Mouse (Mus musculus) ZHBTc4 (cell line): Measurements from ENCODE around the gene Rnf20.

Experiments used
- DNase-seq: peaks from one replicate; pipeline ENCODE4 v3.0.0-alpha.2; 2011; ENCODE audit warnings: low read depth, low spot score

Gene Rnf20

DNA sequence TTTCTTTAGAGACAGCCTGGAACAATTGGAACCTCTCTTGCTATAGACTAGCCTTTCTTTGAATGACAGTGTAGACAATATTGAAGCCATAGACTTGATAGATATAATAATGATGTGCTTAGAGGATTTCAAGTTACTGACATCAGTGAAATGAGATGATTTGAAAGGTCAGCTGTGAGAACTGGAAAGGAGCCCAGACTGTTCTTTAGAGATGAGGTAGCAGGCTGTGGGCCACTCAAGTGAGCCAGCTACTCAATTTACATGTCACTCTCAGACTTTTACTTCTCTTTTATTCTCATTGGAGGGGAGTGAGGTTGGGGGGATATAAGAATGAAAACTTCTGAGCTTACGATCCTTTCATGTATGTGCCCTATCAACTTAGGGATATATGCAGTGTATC is 27.6 kb downstream of the Rnf20 start:
- no peak for DNase-seq

- no peak for DNase-seq
Observed at GRCm38 (mm10) chr4:49661664-49662063, 29.9 kb downstream of the Rnf20 start.

- DNase-seq, result no peak
Observed at GRCm38 (mm10) chr4:49662231-49662630, 30.4 kb downstream of the Rnf20 start.

DNA sequence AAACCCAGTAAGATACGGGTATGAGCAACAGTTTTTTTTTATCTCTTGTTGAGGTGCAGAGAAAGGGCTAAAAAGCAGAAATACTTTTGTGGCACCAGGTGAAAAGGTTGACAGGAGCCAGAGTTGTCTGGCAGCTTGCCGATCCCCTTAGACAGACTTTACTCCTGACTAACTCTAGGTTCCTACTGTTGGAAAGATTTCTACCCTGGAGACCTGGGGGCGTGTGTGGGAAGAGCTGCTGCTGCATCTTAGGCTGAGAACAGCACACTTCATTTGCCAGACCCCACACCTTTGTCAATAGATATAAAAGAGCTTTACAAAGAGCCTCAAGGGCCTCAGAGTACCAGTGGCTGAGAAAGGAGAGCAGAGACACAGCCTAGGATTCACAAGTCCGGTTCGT is 33.0 kb downstream of the Rnf20 start:
- DNase-seq, result no peak

GRCm38 (mm10) chr4:49676071-49676470 is 44.3 kb downstream of the Rnf20 start:
- DNase-seq, result no peak

GRCm38 (mm10) chr4:49676790-49677189 is 45.0 kb downstream of the Rnf20 start:
- DNase-seq, result no peak

GRCm38 (mm10) chr4:49680171-49680875 is 48.5 kb downstream of the Rnf20 start:
- no peak for DNase-seq

DNA sequence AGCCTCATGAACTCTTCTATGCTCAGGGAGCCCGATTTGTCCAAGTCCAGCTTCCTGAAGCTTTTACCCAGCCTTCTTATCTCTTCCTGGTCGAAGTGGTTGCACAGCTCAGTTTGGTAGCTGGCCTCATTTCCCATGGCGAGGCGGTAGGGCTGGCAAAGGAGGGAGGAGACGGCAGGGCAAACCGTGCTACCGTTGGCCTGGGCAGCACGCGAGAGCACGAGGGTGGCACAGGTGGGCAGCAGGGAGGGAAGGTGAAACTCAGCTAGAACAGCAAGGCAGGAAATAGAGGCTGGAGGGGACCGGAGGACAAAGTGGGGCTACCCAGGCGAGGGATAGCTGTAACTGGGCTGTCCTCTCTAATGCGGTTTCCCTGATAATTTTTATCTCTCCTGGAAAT is 50.0 kb downstream of the Rnf20 start, which contains the start of gene Ppp3r2:
Gene Ppp3r2 (minus strand): TSS at position 213 of the 400 bp plus-strand sequence.
- DNase-seq, result no peak

DNA sequence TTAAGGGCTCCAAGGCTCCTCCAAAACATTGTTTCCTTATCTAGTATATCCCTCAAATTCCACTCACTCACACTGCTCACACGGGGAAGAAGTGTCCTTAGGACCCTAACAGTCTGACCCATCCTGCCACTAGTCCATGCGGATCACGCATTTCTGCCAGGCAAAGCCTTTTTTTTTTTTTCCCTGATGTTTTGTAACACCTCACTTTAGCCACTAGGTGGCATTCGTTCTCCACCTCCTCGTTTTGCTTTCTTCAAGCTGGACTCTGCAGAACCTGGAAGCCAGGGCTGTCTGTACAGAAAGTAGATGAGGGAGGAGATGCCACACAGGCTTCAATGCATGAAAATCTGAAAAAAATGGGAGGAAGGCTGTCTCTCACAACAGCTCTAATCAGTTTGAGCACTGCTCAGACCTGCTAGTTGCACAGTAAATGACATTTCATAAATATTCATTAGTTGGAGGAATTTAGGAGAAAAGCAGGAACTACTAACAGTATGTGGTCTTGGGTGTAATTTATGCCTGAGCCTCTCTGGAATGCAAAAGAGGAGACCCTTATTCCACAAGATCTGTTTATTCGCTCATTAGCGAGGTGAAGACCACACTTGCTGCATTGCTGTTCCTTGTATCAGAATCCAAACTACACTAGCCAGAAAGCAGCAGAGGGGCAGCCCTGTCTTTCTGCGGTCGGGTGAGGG is 56.9 kb downstream of the Rnf20 start:
- DNase-seq, result peak; percentile 71

DNA sequence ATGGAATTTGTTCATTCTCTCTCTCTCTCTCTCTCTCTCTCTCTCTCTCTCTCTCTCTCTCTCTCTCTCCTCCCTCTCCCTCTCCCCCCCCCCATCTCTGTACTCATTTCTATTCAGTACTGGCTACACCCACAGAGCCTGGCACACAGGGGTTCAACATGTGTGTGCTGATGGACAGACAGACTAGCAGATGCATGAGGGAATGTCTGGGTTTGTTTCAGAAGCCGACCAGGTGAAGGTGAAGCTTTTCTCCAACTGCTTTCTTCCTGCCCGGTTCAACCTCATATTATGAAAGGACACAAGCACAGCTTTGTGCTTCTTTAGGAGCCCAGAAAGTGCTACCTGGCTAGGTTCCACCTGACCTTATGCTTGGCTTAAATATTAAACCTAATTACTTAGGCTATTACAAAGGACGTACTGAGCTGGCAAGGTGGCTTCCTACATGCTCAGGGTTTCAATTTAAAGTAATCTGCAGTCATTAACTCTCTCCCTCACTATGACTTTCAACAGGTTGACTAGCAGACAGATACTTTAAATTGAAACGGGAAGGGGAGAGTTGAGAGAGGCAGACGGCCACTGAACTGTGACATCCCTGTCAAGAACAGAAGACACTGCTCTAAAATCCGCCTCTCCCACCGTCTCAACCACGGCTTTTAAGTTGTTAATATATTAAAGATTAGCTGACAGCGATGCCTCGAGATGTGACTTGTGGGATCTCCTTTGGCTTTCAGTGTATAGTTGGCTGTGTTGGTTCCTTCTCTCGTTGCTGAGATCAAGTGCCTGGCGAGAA is 59.8 kb downstream of the Rnf20 start:
- DNase-seq, result no peak
